12 mouse cellular contexts compared by ENCODE assay signal in genomic region chr8:125080388-125081344, GRCm38 (mm10). TPM values are rescaled to one million over a fixed set of nuclear protein-coding genes. Genes with fewer than 3 reads are reported as not detected.
A peak's percentile ranks its signal among the peaks of the same experiment; 100 is the strongest.
DNase-seq lines count a peak whose midpoint lies in the region.
"Had no signal": no experiment of that assay in that cellular context is flagged by ENCODE, and none has a peak within 500 bp of the region (broad histone marks: within the 10 kb centered on the region; RNA-seq: fewer than 3 reads in every experiment).

No protein-coding gene starts in this region.

- intact Hi-C loops in left cerebral cortex, postnatal 4 days (cut with DNase I) = no loop called here

- peak; percentile 31 for DNase-seq in left cerebral cortex, postnatal 4 days
- no peak for DNase-seq in left cerebral cortex, adult 11 months (ENCODE audit: low spot score)
- peak; percentile 74 for DNase-seq in CD4-positive helper T cell, adult 2 months (ENCODE audit: low read depth, low spot score)
- peak; percentile 54 for DNase-seq in T-cell, adult 2 months (ENCODE audit: low spot score)
- DNase-seq in layer of hippocampus, adult 9-11 months = peak; percentile 69
- no peak for DNase-seq in kidney, adult 8-10 months
- no peak for DNase-seq in heart, postnatal 4 days
- DNase-seq: cerebellum, postnatal 36 days; heart, adult 18-20 months; kidney, postnatal 14 days; lung, adult 18-20 months; right cerebral cortex, adult 18-20 months had no signal

RNA-seq across cellular contexts. Expression of gene Disc1, which starts 26.7 kb away (rescaled TPM):
- total RNA-seq in left cerebral cortex, postnatal 4 days (2021) = 1 to 10 TPM; 3.9 to 4.4 TPM
- 1 to 10 TPM; 3.9 to 4.4 TPM for total RNA-seq in heart, postnatal 4 days (2021)

Comparison
In these comparisons a context has a peak if more than half of its experiments do, and no peak if none do; other contexts are left out.
1. DNase-seq: peak in left cerebral cortex, postnatal 4 days (single experiment), CD4-positive helper T cell, adult 2 months (single experiment), T-cell, adult 2 months (single experiment) and layer of hippocampus, adult 9-11 months (single experiment); none in left cerebral cortex, adult 11 months (single experiment), kidney, adult 8-10 months (0 of 2) and heart, postnatal 4 days (single experiment).